ENCODE assay signal across 10 mouse cellular contexts in the genomic region with DNA sequence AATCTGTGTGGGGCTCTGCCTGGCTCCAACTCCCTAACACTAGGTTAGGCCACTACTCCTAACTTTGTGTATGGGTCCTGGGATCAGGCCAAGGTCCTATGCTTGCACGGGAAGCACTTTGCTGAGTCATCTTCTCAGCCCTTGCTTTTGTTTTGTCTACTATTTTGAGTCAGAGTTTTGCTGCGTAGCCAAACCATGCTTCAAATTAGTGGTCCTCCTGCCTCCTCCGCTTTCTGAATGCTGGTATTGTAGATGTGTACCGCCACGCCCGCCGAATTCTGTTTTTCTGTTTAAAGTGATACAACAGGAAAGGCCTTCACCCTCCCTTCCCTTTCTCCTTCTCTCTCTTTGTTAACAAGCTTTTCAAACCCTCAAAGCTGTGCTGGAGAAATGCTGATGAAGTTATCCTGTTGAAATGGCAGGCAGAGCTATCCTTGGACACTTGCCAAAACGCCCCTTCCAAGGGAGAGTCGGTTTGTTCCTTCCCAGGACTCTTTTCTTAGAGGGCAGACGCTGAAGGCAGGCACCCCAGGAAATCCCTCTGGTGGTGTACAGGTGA. TPM values are rescaled to one million over a fixed set of nuclear protein-coding genes. Genes with fewer than 3 reads are reported as not detected.
A peak's percentile ranks its signal among the peaks of the same experiment; 100 is the strongest.
DNase-seq lines count a peak whose midpoint lies in the region; ATAC-seq and TF ChIP-seq lines count a peak whose summit lies in the region.
"Had no signal": no experiment of that assay in that cellular context is flagged by ENCODE, and none has a peak within 500 bp of the region (broad histone marks: within the 10 kb centered on the region; RNA-seq: fewer than 3 reads in every experiment).

No protein-coding gene starts in this region.

- peaks cover 11% of the 10 kb centered on the region for H3K4me1 ChIP-seq in hindbrain, embryonic 13.5 days (replicated peaks)

- H3K9ac ChIP-seq in hindbrain, embryonic 13.5 days: no peak overlapping the region

- no peak overlapping the region for H3K27ac ChIP-seq in layer of hippocampus, adult 2 months
- H3K27ac ChIP-seq in hindbrain, embryonic 13.5 days: no peak overlapping the region
- H3K27ac ChIP-seq: macrophage had no signal

- peak; percentile 27 for TF ChIP-seq CTCF in layer of hippocampus, adult 2 months (conservative IDR thresholded peaks at IDR 0.05)

- no peak overlapping the region for H3K4me3 ChIP-seq in layer of hippocampus, adult 2 months
- H3K4me3 ChIP-seq in hindbrain, embryonic 13.5 days: no peak overlapping the region

- peaks cover 38% of the 10 kb centered on the region for H3K27me3 ChIP-seq in hindbrain, embryonic 13.5 days

- no peaks in the 10 kb centered on the region for H3K9me3 ChIP-seq in hindbrain, embryonic 13.5 days

- ATAC-seq in hindbrain, embryonic 13.5 days (ENCODE audit: low FRiP score): no peak

- H3K36me3 ChIP-seq in hindbrain, embryonic 13.5 days: no peaks in the 10 kb centered on the region

- WGBS in hindbrain, embryonic 13.5 days: 22% methylated on average over 10 of the region's 10 CpGs

- H3K4me2 ChIP-seq in hindbrain, embryonic 13.5 days: peak overlapping the region; percentile 2; the same call in 1 of the 2 replicates

- no peak for DNase-seq in layer of hippocampus, adult 2 months (ENCODE audit: low spot score in 2 of 2)
- no peak for DNase-seq in layer of hippocampus, postnatal 14 days (ENCODE audit: low spot score in 2 of 2)
- peak; percentile 89 for DNase-seq in ES-CJ7 (ENCODE audit: low read depth, low spot score)
- peak; percentile 41 for DNase-seq in adrenal gland, adult 8-10 months
- DNase-seq in cerebellum, adult 8-10 months: no peak
- DNase-seq in layer of hippocampus, adult 9-11 months: no peak
- no peak for DNase-seq in urinary bladder, adult 18-20 months (ENCODE audit: low spot score in 2 of 2)

RNA-seq across cellular contexts. Expression of gene Clrn3, which starts 49.1 kb away (rescaled TPM):
- not detected for total RNA-seq in layer of hippocampus, adult 2 months (2021)
- total RNA-seq in layer of hippocampus, postnatal 14 days (2021): not detected
- total RNA-seq in adrenal gland, adult 8-10 months (2022): not detected
- 0.05 TPM in 1 of 2 replicates, not detected in the other for polyA plus RNA-seq in hindbrain, embryonic 13.5 days (2015; fragmentation: Nextera tagmentation; extraction: Ambion mirVana)
- polyA plus RNA-seq: frontal cortex, adult 2 months; macrophage had no signal

RNA-seq across cellular contexts. Expression of gene Ptpre, which starts 57.9 kb away (rescaled TPM):
- total RNA-seq in layer of hippocampus, adult 2 months (2021): 10 to 100 TPM; 50.7 to 51.4 TPM
- 10 to 100 TPM; 55.2 to 55.7 TPM for total RNA-seq in layer of hippocampus, postnatal 14 days (2021)
- 10 to 100 TPM in 2 of 4 experiments, 1 to 10 TPM in 2; 6.9 to 12.3 (median 9.7) TPM for total RNA-seq in adrenal gland, adult 8-10 months (2022)
- 4.1 and 4.4 TPM in 2 replicates for polyA plus RNA-seq in hindbrain, embryonic 13.5 days (2015; fragmentation: Nextera tagmentation; extraction: Ambion mirVana)

Comparison
In these comparisons a context has a peak if more than half of its experiments do, and no peak if none do; other contexts are left out.
1. DNase-seq: peak in ES-CJ7 (single experiment) and adrenal gland, adult 8-10 months (single experiment); none in layer of hippocampus, adult 2 months (0 of 2), layer of hippocampus, postnatal 14 days (0 of 2), cerebellum, adult 8-10 months (single experiment), layer of hippocampus, adult 9-11 months (single experiment) and urinary bladder, adult 18-20 months (0 of 2).